Comparison of ENCODE assay signal across 27 mouse cellular contexts in genomic region chr4:89098261-89098660, GRCm38 (mm10). TPM values are rescaled to one million over a fixed set of nuclear protein-coding genes. Genes with fewer than 3 reads are reported as not detected.
DNase-seq lines count a peak whose midpoint lies in the region; ATAC-seq and TF ChIP-seq lines count a peak whose summit lies in the region.
"Had no signal": no experiment of that assay in that cellular context is flagged by ENCODE, and none has a peak within 500 bp of the region (broad histone marks: within the 10 kb centered on the region; RNA-seq: fewer than 3 reads in every experiment).

No protein-coding gene starts in this region.

- H3K4me2 ChIP-seq in forebrain, embryonic 14.5 days (ENCODE audit: low read length) = no peak overlapping the region
- H3K4me2 ChIP-seq in forebrain, embryonic 11.5 days (ENCODE audit: low read depth, low read length, severe bottlenecking) = no peak overlapping the region
- H3K4me2 ChIP-seq: embryonic facial prominence, embryonic 13.5 days; forebrain, embryonic 13.5 days; heart, embryonic 13.5 days; hindbrain, embryonic 12.5 days had no signal

- TF ChIP-seq CTCF in left cerebral cortex, adult 2 months (IDR thresholded peaks at IDR 0.05) = no peak
- TF ChIP-seq CTCF in brain, embryonic 14.5 days (IDR thresholded peaks at IDR 0.05; ENCODE audit: borderline replicate concordance, extremely low read depth, insufficient read depth, insufficient read length) = no peak

- H3K27ac ChIP-seq in forebrain, embryonic 14.5 days (ENCODE audit: low read depth, low read length) = no peak overlapping the region
- H3K27ac ChIP-seq in forebrain, embryonic 11.5 days (ENCODE audit: low read depth, low read length) = no peak overlapping the region
- no peak overlapping the region for H3K27ac ChIP-seq in left cerebral cortex, adult 2 months
- no peak overlapping the region for H3K27ac ChIP-seq in embryonic facial prominence, embryonic 10.5 days (replicated peaks)
- H3K27ac ChIP-seq: embryonic facial prominence, embryonic 13.5 days; forebrain, embryonic 13.5 days; gastrocnemius, adult 2 months; heart, adult 2 months; heart, embryonic 10.5 days; heart, embryonic 13.5 days; hindbrain, embryonic 12.5 days had no signal

- intact Hi-C loops in left cerebral cortex, postnatal 4 days (cut with DNase I) = no loop called here
- intact Hi-C loops in left cerebral cortex, adult 2 months (cut with DNase I) = no loop called here

- 38% methylated on average over 5 of the region's 5 CpGs for WGBS in forebrain, embryonic 14.5 days
- 69% methylated on average over 5 of the region's 5 CpGs for WGBS in forebrain, embryonic 11.5 days
- 60% methylated on average over 5 of the region's 5 CpGs for WGBS in embryonic facial prominence, embryonic 10.5 days

- H3K36me3 ChIP-seq in forebrain, embryonic 14.5 days (ENCODE audit: control insufficient read depth, insufficient read depth, low read length) = no peaks in the 10 kb centered on the region
- H3K36me3 ChIP-seq in forebrain, embryonic 11.5 days (ENCODE audit: control insufficient read depth, insufficient read depth, low read length) = no peaks in the 10 kb centered on the region
- no peaks in the 10 kb centered on the region for H3K36me3 ChIP-seq in embryonic facial prominence, embryonic 10.5 days (replicated peaks)
- H3K36me3 ChIP-seq: embryonic facial prominence, embryonic 13.5 days; heart, embryonic 10.5 days; heart, embryonic 13.5 days; hindbrain, embryonic 12.5 days had no signal

- no peaks in the 10 kb centered on the region for H3K9me3 ChIP-seq in forebrain, embryonic 14.5 days (replicated peaks; ENCODE audit: control insufficient read depth, low read length)
- H3K9me3 ChIP-seq in forebrain, embryonic 11.5 days (ENCODE audit: control insufficient read depth, low read length) = no peaks in the 10 kb centered on the region
- H3K9me3 ChIP-seq in embryonic facial prominence, embryonic 10.5 days = no peaks in the 10 kb centered on the region
- H3K9me3 ChIP-seq: embryonic facial prominence, embryonic 13.5 days; forebrain, embryonic 13.5 days; heart, embryonic 10.5 days; heart, embryonic 13.5 days; hindbrain, embryonic 12.5 days had no signal

- ATAC-seq in forebrain, embryonic 14.5 days = no peak
- ATAC-seq in forebrain, embryonic 11.5 days (replicated peaks; ENCODE audit: low FRiP score) = no peak
- ATAC-seq: CD4-positive, CD25-positive, alpha-beta regulatory T cell, adult 4 months; forebrain, embryonic 13.5 days; forebrain, postnatal 0 days; hindbrain, embryonic 16.5 days; inflammation-experienced regulatory T-cells, adult 6 months; intestine, embryonic 16.5 days had no signal

- peak; percentile 14 for DNase-seq in forebrain, embryonic 14.5 days (ENCODE audit: low spot score)
- no peak for DNase-seq in forebrain, embryonic 11.5 days (ENCODE audit: low spot score)
- peak; percentile 6 for DNase-seq in left cerebral cortex, postnatal 4 days
- no peak for DNase-seq in left cerebral cortex, adult 2 months (ENCODE audit: extremely low spot score in 1 of 2, low spot score in 2 of 2)
- peak; percentile 44 for DNase-seq in brain, embryonic 14.5 days (ENCODE audit: low read depth)
- DNase-seq in embryonic facial prominence, embryonic 10.5 days (ENCODE audit: low spot score) = no peak
- DNase-seq: adrenal gland, postnatal 10 days; adrenal gland, postnatal 36 days; cerebellum, adult 11-12 months; cerebellum, adult 8-10 months; cerebellum, postnatal 14 days; forebrain, postnatal 0 days; gastrocnemius, adult 2 months; gastrocnemius, postnatal 25 days; heart, adult 2 months; kidney, adult 18-20 months; kidney, adult 9 months had no signal

- TF ChIP-seq POLR2A in brain, embryonic 14.5 days (IDR thresholded peaks at IDR 0.05; ENCODE audit: borderline replicate concordance, extremely low read depth, insufficient read depth, insufficient read length, poor library complexity, severe bottlenecking) = no peak

- no peak overlapping the region for H3K9ac ChIP-seq in forebrain, embryonic 14.5 days (ENCODE audit: low read length)
- H3K9ac ChIP-seq in forebrain, embryonic 11.5 days (ENCODE audit: low read length) = no peak overlapping the region
- H3K9ac ChIP-seq: embryonic facial prominence, embryonic 13.5 days; forebrain, embryonic 13.5 days; forebrain, postnatal 0 days; heart, embryonic 13.5 days; hindbrain, embryonic 12.5 days had no signal

- no peak overlapping the region for H3K4me3 ChIP-seq in forebrain, embryonic 14.5 days (ENCODE audit: low read depth, low read length)
- no peak overlapping the region for H3K4me3 ChIP-seq in forebrain, embryonic 11.5 days (ENCODE audit: low read depth, low read length)
- no peak overlapping the region for H3K4me3 ChIP-seq in left cerebral cortex, adult 2 months
- H3K4me3 ChIP-seq in embryonic facial prominence, embryonic 10.5 days = no peak overlapping the region
- H3K4me3 ChIP-seq: embryonic facial prominence, embryonic 13.5 days; erythroblast, embryonic 14.5 days; forebrain, embryonic 13.5 days; gastrocnemius, adult 2 months; heart, adult 2 months; heart, embryonic 10.5 days; heart, embryonic 13.5 days; hindbrain, embryonic 12.5 days had no signal

- no peaks in the 10 kb centered on the region for H3K4me1 ChIP-seq in forebrain, embryonic 14.5 days (ENCODE audit: control insufficient read depth, insufficient read depth, low read length)
- no peaks in the 10 kb centered on the region for H3K4me1 ChIP-seq in forebrain, embryonic 11.5 days (replicated peaks; ENCODE audit: control insufficient read depth, insufficient read depth, low read length)
- peaks cover 13% of the 10 kb centered on the region for H3K4me1 ChIP-seq in embryonic facial prominence, embryonic 10.5 days
- H3K4me1 ChIP-seq: forebrain, embryonic 13.5 days; heart, embryonic 10.5 days; heart, embryonic 13.5 days; hindbrain, embryonic 12.5 days had no signal

- no peaks in the 10 kb centered on the region for H3K27me3 ChIP-seq in forebrain, embryonic 14.5 days (replicated peaks; ENCODE audit: control insufficient read depth, insufficient read depth, low read length)
- no peaks in the 10 kb centered on the region for H3K27me3 ChIP-seq in forebrain, embryonic 11.5 days (ENCODE audit: control insufficient read depth, insufficient read depth, low read length)
- H3K27me3 ChIP-seq in embryonic facial prominence, embryonic 10.5 days (replicated peaks; ENCODE audit: low read depth, poor library complexity, severe bottlenecking) = no peaks in the 10 kb centered on the region
- H3K27me3 ChIP-seq: embryonic facial prominence, embryonic 13.5 days; forebrain, embryonic 13.5 days; heart, embryonic 13.5 days; hindbrain, embryonic 12.5 days had no signal

RNA-seq across cellular contexts. Expression of gene Mtap, which starts 38.7 kb away (rescaled TPM):
- polyA plus RNA-seq in forebrain, embryonic 14.5 days (2014; fragmentation: Nextera tagmentation; extraction: Ambion mirVana) = 31.7 and 34.3 TPM in 2 replicates
- 103 and 110 TPM in 2 replicates for polyA plus RNA-seq in forebrain, embryonic 11.5 days (2014; fragmentation: Nextera tagmentation; extraction: Ambion mirVana)
- 10 to 100 TPM; 15.5 to 17.9 TPM for total RNA-seq in left cerebral cortex, postnatal 4 days (2021)
- 1 to 10 TPM; 8.7 to 9.6 TPM for total RNA-seq in left cerebral cortex, adult 2 months (2021)
- polyA plus RNA-seq in brain, embryonic 14.5 days (2012; rRNA removed) = 12.7 and 13.9 TPM in 2 replicates
- polyA plus RNA-seq in embryonic facial prominence, embryonic 10.5 days (2016; fragmentation: Nextera tagmentation; extraction: Ambion mirVana) = 129 and 137 TPM in 2 replicates
- polyA plus RNA-seq: erythroblast, embryonic 14.5 days had no signal

Comparison
In these comparisons a context has a peak if more than half of its experiments do, and no peak if none do; other contexts are left out.
1. DNase-seq: peak in forebrain, embryonic 14.5 days (single experiment), left cerebral cortex, postnatal 4 days (single experiment) and brain, embryonic 14.5 days (single experiment); none in forebrain, embryonic 11.5 days (single experiment), left cerebral cortex, adult 2 months (0 of 2) and embryonic facial prominence, embryonic 10.5 days (single experiment).